Mouse (Mus musculus) lung, adult 2 months (tissue): ENCODE results near the gene Tgfa.

Experiments used
- CTCF ChIP-seq: fragments of 200-500 bp; IDR thresholded peaks from 2 replicates; pipeline ENCODE4 v1.5.1; 2011; ENCODE audit warnings: mild to moderate bottlenecking, low read length, control low read depth; ENCODE audit not compliant: insufficient read depth
- POLR2A ChIP-seq: fragments of 200-500 bp; IDR thresholded peaks from 2 replicates; pipeline ENCODE4 v1.6.1; 2011; ENCODE audit warnings: low read depth, mild to moderate bottlenecking, control low read depth, low read length, borderline replicate concordance; ENCODE audit errors: extremely low read depth

DNA sequence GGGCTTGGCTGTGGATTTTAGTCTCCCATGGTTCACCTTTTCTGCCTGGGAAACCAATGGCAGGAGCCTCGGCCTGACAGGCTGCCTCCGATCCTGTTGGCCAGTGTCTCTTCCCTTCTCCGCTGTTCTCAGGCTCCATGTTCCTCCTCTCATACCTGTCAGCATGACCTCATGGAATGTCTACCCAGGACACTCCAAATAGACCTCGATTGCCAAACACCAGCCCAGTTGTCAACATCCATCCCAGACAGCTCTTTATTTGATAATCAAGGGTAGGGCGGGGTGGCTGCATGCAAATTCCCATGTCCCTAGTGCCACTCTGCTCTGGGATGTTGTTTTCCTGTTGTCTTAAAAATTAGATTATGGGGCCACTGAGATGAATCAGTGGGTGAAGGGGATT is 5.9 kb downstream of the Tgfa start:
- TF ChIP-seq POLR2A: no peak
- TF ChIP-seq CTCF: no peak
